Mouse (Mus musculus) megakaryocyte progenitor cell, adult 5-6 weeks (primary cell): ENCODE data around the gene Msi2. TPM values are rescaled to one million over a fixed set of nuclear protein-coding genes. Genes with fewer than 3 reads are reported as not detected.

Source experiments
- ATAC-seq: replicated peaks from 2 replicates; pipeline ENCODE4 v1.8.0; 2016; ENCODE audit warnings: mild to moderate bottlenecking, moderate TSS enrichment, inconsistent platforms; ENCODE audit not compliant: poor library complexity
- total RNA-seq, 2 experiments: library from RNA; stranded (forward) in 1 of 2; stranded (reverse) in 1 of 2; fragments of 157-497, 149-512 nt in 1 of 2; fragments of 200-1000 nt in 1 of 2; gene quantifications; 2 replicates each; pipeline versions ENCODE4 v1.2.3 to v1.2.4; 2015 to 2017

Gene Msi2
- total RNA-seq, 2 experiments from 2014 or later = 35.4 to 46.6 TPM

GRCm38 (mm10) chr11:88639862-88640261 is 78.5 kb downstream of the Msi2 start:
- ATAC-seq = no peak

GRCm38 (mm10) chr11:88638936-88639542 is 79.3 kb downstream of the Msi2 start:
- ATAC-seq = no peak

- ATAC-seq = 0 out of 2 replicates have a peak, but pooled peaks have one; percentile 11
Observed at GRCm38 (mm10) chr11:88638254-88638653, 80.1 kb downstream of the Msi2 start.

- ATAC-seq = no peak
Observed at GRCm38 (mm10) chr11:88636934-88637333, 81.4 kb downstream of the Msi2 start.

GRCm38 (mm10) chr11:88636319-88636718 is 82.0 kb downstream of the Msi2 start:
- ATAC-seq = no peak

- ATAC-seq = no peak
Observed at GRCm38 (mm10) chr11:88634627-88635026, 83.7 kb downstream of the Msi2 start.

GRCm38 (mm10) chr11:88631932-88632230 is 86.4 kb downstream of the Msi2 start:
- ATAC-seq = peak; percentile 75

- peak; percentile 35 for ATAC-seq
Observed at GRCm38 (mm10) chr11:88631084-88631931, 87.0 kb downstream of the Msi2 start.

- ATAC-seq = no peak
Observed at GRCm38 (mm10) chr11:88629619-88630018, 88.7 kb downstream of the Msi2 start.

GRCm38 (mm10) chr11:88629165-88629564 is 89.1 kb downstream of the Msi2 start:
- no peak for ATAC-seq

- no peak for ATAC-seq
Observed at GRCm38 (mm10) chr11:88628676-88629075, 89.6 kb downstream of the Msi2 start.

GRCm38 (mm10) chr11:88627327-88627726 is 91.0 kb downstream of the Msi2 start:
- ATAC-seq = no peak

GRCm38 (mm10) chr11:88626576-88626975 is 91.7 kb downstream of the Msi2 start:
- no peak for ATAC-seq

GRCm38 (mm10) chr11:88626061-88626460 is 92.3 kb downstream of the Msi2 start:
- no peak for ATAC-seq

GRCm38 (mm10) chr11:88625063-88625462 is 93.2 kb downstream of the Msi2 start:
- no peak for ATAC-seq

- ATAC-seq = no peak
Observed at GRCm38 (mm10) chr11:88624627-88625026, 93.7 kb downstream of the Msi2 start.

GRCm38 (mm10) chr11:88623671-88624070 is 94.6 kb downstream of the Msi2 start:
- ATAC-seq = no peak; the same call in 1 of the 2 replicates

- ATAC-seq = no peak
Observed at GRCm38 (mm10) chr11:88622496-88622895, 95.8 kb downstream of the Msi2 start.

- no peak for ATAC-seq
Observed at GRCm38 (mm10) chr11:88621789-88622188, 96.5 kb downstream of the Msi2 start.

- no peak for ATAC-seq
Observed at GRCm38 (mm10) chr11:88620158-88620973, 97.9 kb downstream of the Msi2 start.

GRCm38 (mm10) chr11:88619468-88620157 is 98.7 kb downstream of the Msi2 start:
- no peak for ATAC-seq
